ENCODE assay signal across 8 mouse cellular contexts in genomic region chr16:90830686-90831439, GRCm38 (mm10). TPM values are rescaled to one million over a fixed set of nuclear protein-coding genes. Genes with fewer than 3 reads are reported as not detected.
DNase-seq lines count a peak whose midpoint lies in the region; ATAC-seq and TF ChIP-seq lines count a peak whose summit lies in the region.

No protein-coding gene starts in this region.

- ATAC-seq in forebrain, postnatal 0 days: peak; percentile 66
- peak; percentile 70 for ATAC-seq in lung, embryonic 14.5 days (ENCODE audit: insufficient read depth)

- peak overlapping the region; percentile 82 for H3K27ac ChIP-seq in cerebellum, adult 2 months (ENCODE audit: insufficient read depth, low read length)
- H3K27ac ChIP-seq in forebrain, postnatal 0 days (ENCODE audit: low read depth, low read length): no peak overlapping the region
- peak overlapping the region; percentile 84 for H3K27ac ChIP-seq in layer of hippocampus, adult 2 months
- peak overlapping the region; percentile 18 for H3K27ac ChIP-seq in lung, embryonic 14.5 days (ENCODE audit: low read depth)

- no peaks in the 10 kb centered on the region for H3K4me1 ChIP-seq in cerebellum, adult 2 months (ENCODE audit: control insufficient read depth, insufficient read depth, low read length)
- H3K4me1 ChIP-seq in forebrain, postnatal 0 days (ENCODE audit: insufficient read depth): no peaks in the 10 kb centered on the region
- H3K4me1 ChIP-seq in lung, embryonic 14.5 days (ENCODE audit: insufficient read depth): peaks cover 5% of the 10 kb centered on the region; the same call in 1 of the 2 replicates

- 0 out of 2 replicates have a peak, but pooled peaks have one; percentile 16 for TF ChIP-seq POLR2A in cerebellum, adult 2 months (IDR thresholded peaks at IDR 0.05; ENCODE audit: borderline replicate concordance, insufficient read depth, low read length)

- TF ChIP-seq CTCF in cerebellum, adult 2 months (IDR thresholded peaks at IDR 0.05; ENCODE audit: borderline replicate concordance, insufficient read depth, low read depth, low read length): no peak
- no peak for TF ChIP-seq CTCF in forebrain, postnatal 0 days (IDR thresholded peaks at IDR 0.05; ENCODE audit: low read depth)
- TF ChIP-seq CTCF in layer of hippocampus, adult 2 months (conservative IDR thresholded peaks at IDR 0.05): no peak
- no peak for TF ChIP-seq CTCF in lung, embryonic 14.5 days (IDR thresholded peaks at IDR 0.05; ENCODE audit: low read depth)

- H3K4me3 ChIP-seq in cerebellum, adult 2 months (replicated peaks; ENCODE audit: insufficient read depth, low read depth, low read length): peak overlapping the region; percentile 60
- peak overlapping the region; percentile 48 for H3K4me3 ChIP-seq in forebrain, postnatal 0 days (ENCODE audit: low read depth, low read length)
- H3K4me3 ChIP-seq in layer of hippocampus, adult 2 months: peak overlapping the region; percentile 68
- peak overlapping the region; percentile 52 for H3K4me3 ChIP-seq in lung, embryonic 14.5 days (ENCODE audit: low read depth, low read length)

- H3K4me2 ChIP-seq in forebrain, postnatal 0 days (ENCODE audit: low read depth): peak overlapping the region; percentile 96
- H3K4me2 ChIP-seq in lung, embryonic 14.5 days: peak overlapping the region; percentile 99

- H3K36me3 ChIP-seq in forebrain, postnatal 0 days (ENCODE audit: insufficient read depth): no peaks in the 10 kb centered on the region
- H3K36me3 ChIP-seq in lung, embryonic 14.5 days (ENCODE audit: insufficient read depth): no peaks in the 10 kb centered on the region

- no peaks in the 10 kb centered on the region for H3K27me3 ChIP-seq in cerebellum, adult 2 months (ENCODE audit: control insufficient read depth, insufficient read depth, low read length)
- H3K27me3 ChIP-seq in forebrain, postnatal 0 days (ENCODE audit: insufficient read depth, low read length): peaks cover 4% of the 10 kb centered on the region; the same call in 1 of the 2 replicates
- peaks cover 29% of the 10 kb centered on the region for H3K27me3 ChIP-seq in lung, embryonic 14.5 days (ENCODE audit: insufficient read depth, low read length)

- peak overlapping the region; percentile 56 for H3K9ac ChIP-seq in forebrain, postnatal 0 days
- peak overlapping the region; percentile 55 for H3K9ac ChIP-seq in lung, embryonic 14.5 days

- whole genome bisulfite sequencing in cerebellum, adult 2 months: under 1% methylated on average over 67 of the region's 67 CpGs
- 2% methylated on average over 62 of the region's 67 CpGs for WGBS in forebrain, postnatal 0 days
- 1% methylated on average over 67 of the region's 67 CpGs for WGBS in lung, embryonic 14.5 days

- DNase-seq in MN1 (ENCODE audit: low spot score): peak; percentile 89
- DNase-seq in cerebellum, adult 2 months: peak; percentile 78 to 83
- peak; percentile 71 for DNase-seq in forebrain, postnatal 0 days
- peak; percentile 89 for DNase-seq in heart, postnatal 4 days
- DNase-seq in layer of hippocampus, adult 2 months (ENCODE audit: low spot score in 2 of 2): peak; percentile 17 to 44
- peak; percentile 81 for DNase-seq in lung, embryonic 14.5 days
- DNase-seq in ovary, adult 18-20 months (ENCODE audit: low spot score): peak; percentile 62
- peak; percentile 88 for DNase-seq in urinary bladder, adult 2 months (ENCODE audit: low spot score)

- H3K9me3 ChIP-seq in forebrain, postnatal 0 days (ENCODE audit: low read length): no peaks in the 10 kb centered on the region
- H3K9me3 ChIP-seq in lung, embryonic 14.5 days (ENCODE audit: low read depth, low read length): no peaks in the 10 kb centered on the region

RNA-seq across cellular contexts. Expression of gene Eva1c, which starts 4.3 kb away (rescaled TPM):
- polyA plus RNA-seq in cerebellum, adult 2 months (2012; rRNA removed): 2.2 and 3.2 TPM in 2 replicates
- total RNA-seq in forebrain, postnatal 0 days (2014; rRNA removed): 4.0 TPM in 2 replicates
- 3.4 TPM in 2 replicates for polyA plus RNA-seq in forebrain, postnatal 0 days (2015; fragmentation: Nextera tagmentation; extraction: Ambion mirVana)
- total RNA-seq in heart, postnatal 4 days (2021): 1 to 10 TPM; 1.5 to 2.4 TPM
- 1 to 10 TPM; 2.2 to 2.9 TPM for total RNA-seq in layer of hippocampus, adult 2 months (2021)
- polyA plus RNA-seq in lung, embryonic 14.5 days (2014; fragmentation: Nextera tagmentation; extraction: Ambion mirVana): 1.2 and 1.4 TPM in 2 replicates
- polyA plus RNA-seq in urinary bladder, adult 2 months (2012; rRNA removed): 12.0 and 14.6 TPM in 2 replicates

RNA-seq across cellular contexts. Expression of gene Urb1, which starts 20.6 kb away (rescaled TPM):
- 4.9 and 5.3 TPM in 2 replicates for polyA plus RNA-seq in cerebellum, adult 2 months (2012; rRNA removed)
- total RNA-seq in forebrain, postnatal 0 days (2014; rRNA removed): 12.7 and 19.0 TPM in 2 replicates
- 4.6 and 5.4 TPM in 2 replicates for polyA plus RNA-seq in forebrain, postnatal 0 days (2015; fragmentation: Nextera tagmentation; extraction: Ambion mirVana)
- total RNA-seq in heart, postnatal 4 days (2021): 10 to 100 TPM; 13.3 to 14.5 TPM
- total RNA-seq in layer of hippocampus, adult 2 months (2021): 10 to 100 TPM; 17.3 to 18.8 TPM
- polyA plus RNA-seq in lung, embryonic 14.5 days (2014; fragmentation: Nextera tagmentation; extraction: Ambion mirVana): 10.9 and 11.7 TPM in 2 replicates
- 4.2 and 5.0 TPM in 2 replicates for polyA plus RNA-seq in urinary bladder, adult 2 months (2012; rRNA removed)

Comparison
In these comparisons a context has a peak if more than half of its experiments do, and no peak if none do; other contexts are left out.
1. DNase-seq: peak in every context shown above with its lines; median percentile 89 in MN1; 89 in heart, postnatal 4 days; 88 in urinary bladder, adult 2 months; 81 in lung, embryonic 14.5 days; 80 in cerebellum, adult 2 months; 71 in forebrain, postnatal 0 days; 62 in ovary, adult 18-20 months; 30 in layer of hippocampus, adult 2 months.